Mouse (Mus musculus) B cell, adult 2 months (primary cell): ENCODE results near the gene Ppp1r12a.

ENCODE experiments used
- DNase-seq, 2 experiments: peaks; one replicate each; pipeline ENCODE4 v3.0.0; 2022

The Ppp1r12a gene

DNA sequence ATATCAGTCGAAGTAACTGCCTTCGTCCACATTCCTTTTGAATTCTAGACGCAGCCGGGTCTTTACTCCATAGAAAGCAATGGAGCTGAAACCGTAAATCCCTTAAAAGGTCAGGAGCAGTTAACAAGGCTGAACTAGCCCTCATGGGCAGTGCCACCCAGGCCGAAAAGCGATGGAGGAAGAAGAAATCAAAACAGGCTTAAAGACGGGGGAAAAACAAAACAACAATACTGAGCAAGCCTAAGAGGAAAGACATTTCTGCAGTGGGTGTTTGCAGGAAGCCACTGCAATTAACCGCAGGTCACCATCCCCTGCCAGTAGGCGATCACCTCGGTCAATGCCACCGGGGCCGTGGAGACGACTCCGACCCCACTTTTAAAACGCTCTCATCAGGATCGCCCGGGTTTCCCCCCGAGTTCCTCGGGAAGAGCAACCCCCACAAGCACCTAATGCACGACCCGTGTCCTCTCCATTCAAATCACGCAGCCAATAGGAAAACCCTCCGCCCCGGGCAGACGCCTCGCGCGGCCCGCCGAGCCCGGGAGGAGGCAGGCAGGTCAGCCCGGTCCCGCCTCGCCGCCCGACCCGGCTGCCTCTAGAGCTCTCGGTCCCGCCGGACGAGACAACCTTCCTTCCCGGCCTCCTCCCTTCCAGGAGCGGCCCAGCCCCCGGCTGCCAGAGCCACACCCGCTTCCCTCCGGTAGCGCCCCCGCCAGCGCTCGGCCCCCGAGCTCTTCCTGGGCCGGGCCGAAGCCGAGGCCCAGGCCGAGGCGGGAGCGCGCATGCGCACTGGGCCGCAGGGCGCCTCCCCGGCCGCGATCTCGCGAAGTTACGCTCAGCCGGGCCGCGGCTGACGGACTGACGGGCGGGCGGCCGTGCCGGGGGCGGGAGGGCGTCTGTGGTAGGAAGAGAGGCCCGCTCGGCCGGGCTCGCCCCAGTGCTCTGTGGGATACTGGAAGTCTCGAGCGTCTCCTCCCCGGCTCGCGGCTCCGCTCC lies at the start of gene Ppp1r12a:
Ppp1r12a (plus strand) TSS at position 933 of the 996 bp plus-strand sequence.
- DNase-seq, result peak; percentile 93 to 96

DNA sequence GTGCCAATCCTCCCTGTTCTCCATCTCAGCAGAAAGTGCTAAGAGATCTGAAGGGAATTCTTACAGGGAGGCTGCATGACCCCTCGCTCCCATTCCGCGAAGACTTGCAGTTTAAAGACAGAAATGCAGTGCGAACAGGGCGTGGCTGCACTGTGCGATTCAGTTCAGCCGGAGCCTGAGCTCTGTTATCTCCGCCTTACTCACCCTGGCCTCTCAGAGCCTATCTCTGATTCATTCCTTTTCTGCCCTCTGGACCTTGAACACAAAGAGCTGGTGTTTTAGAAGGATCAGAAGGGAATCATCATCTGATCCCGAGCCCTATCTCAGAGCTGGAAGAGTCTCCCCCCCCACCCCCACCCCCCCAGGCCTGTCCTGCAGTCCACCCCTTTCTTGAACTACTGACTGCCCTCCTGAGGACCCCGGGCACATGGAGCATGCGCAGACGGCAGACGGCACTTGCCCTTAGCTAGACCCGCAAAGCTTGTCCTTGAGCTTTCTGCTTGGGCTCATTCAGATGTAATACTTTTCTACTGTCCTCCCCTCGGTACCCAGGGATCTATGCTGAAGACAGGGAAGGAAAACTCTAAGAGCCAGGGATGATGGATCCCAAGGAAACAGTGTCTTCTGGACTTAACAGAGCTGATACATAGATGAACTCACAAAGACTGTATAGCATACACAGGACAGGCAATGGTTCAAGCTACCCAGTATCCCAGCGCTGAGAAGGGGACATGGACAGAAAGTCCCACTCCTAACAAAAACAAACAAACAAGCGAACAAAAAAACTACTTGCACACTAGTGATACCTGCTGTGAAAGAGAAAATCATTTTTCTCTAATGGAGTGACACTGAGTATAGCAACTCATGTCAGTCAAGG lies 48.4 kb upstream of the Ppp1r12a start:
- no peak for DNase-seq

DNA sequence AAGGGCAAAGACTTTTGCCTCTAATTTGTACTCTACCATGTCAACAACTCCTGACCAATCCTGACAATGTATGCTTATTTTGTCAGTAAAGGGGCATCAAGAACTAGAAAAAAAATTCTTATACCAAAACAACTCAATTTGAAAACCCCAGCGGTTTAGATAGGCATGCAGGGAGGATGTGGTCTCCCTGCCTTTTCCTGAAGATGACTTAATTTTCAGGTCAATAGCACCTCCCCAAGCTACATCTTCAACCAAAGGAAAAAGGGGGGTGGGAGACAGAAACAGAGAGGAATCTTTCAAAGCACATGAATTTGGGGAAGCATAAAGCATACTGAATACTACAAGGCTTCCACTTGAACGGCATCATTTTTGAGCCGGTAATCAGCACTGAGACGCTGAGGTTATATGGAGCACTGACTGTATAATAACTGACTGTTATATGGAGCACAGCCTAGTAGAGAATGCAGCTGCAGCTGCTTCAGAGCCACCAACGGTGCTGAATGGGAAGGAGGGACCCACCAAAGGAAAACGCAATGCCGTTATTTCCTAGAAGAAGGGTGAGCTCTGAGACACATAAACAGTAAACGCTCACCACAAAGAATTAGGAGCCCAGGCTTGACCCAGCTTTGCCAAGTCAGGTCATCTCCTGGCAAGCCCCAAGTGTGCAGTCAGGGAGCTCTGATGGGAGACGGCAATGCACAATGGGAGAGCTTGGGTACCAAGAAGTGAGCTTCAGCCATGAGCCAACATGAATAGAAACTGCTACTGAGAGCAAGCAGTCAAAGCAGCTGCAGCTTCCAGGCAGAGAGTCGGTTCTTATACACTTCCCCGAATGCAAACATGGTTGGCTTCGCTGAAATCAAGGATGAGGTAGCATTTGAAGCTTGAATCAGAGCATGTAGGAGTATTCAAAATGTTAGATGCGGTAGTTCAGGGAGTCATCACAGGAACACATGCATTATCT lies 43.5 kb upstream of the Ppp1r12a start:
- no peak for DNase-seq

DNA sequence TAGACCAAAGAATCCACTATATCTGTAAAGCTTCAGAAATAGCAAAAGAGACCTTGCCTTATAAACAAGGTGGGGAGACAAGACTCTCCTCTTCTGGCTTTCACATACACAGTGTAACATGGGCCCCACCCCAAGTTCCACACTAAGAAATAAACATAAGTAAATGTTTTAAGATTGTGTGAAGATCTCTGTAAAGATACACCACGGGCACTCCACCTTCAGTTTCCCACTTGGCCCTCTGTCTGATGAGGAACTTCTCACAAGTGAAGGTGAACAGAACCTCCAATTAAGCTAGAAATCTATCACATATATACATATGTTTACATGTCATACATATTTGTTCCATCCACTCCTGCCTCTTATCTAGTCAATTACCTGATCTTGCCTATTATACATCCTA lies 42.6 kb upstream of the Ppp1r12a start:
- DNase-seq, result no peak

DNA sequence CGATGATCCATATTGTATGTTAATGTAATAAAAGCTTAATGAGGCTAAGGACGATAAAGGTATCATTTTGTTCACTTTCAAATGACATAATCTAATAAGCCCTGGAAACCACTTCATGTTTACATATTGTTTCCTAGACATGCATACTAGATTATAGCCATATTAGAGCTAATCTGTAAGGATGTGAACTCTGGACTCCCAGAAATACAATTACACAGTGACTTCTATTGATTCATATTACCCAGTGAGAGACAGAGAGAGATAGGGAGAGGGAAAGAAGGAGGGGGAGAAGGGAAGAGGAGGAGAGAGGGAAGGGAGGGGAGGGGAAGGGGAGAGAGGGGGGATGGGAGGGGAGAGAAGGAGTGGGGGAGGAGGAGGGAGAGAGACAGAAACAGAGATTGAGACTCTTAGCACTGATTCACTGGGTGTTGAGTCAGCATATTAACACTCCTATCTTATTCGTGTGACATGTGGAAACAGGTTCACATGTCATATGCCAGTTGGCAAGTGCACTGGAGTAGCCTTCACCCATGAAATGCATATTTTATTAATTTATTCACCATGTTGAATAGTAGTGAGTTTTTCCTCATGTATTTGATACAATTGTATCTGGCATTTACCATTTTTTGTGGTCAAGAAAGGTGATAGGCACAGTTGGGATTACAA lies 36.9 kb upstream of the Ppp1r12a start:
- DNase-seq, result no peak

DNA sequence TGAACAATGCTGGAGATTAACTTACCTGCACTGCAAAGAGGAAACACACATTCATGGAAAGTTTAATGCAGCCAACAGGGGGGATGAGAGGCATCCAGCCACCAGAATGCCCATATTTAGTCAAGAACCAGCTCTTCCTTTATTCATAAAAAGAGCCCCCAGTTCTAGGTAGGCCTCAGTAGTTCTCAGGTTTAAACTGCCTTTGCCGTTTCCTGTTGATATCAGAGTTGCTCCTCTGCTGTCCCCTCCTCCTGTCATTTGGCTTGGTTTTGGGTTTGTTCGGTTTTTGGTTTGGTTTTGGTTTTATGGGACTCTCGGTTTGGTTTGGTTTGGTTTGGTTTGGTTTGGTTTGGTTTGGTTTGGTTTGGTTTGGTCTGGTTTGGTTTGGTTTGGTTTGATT lies 32.8 kb upstream of the Ppp1r12a start:
- DNase-seq, result no peak

DNA sequence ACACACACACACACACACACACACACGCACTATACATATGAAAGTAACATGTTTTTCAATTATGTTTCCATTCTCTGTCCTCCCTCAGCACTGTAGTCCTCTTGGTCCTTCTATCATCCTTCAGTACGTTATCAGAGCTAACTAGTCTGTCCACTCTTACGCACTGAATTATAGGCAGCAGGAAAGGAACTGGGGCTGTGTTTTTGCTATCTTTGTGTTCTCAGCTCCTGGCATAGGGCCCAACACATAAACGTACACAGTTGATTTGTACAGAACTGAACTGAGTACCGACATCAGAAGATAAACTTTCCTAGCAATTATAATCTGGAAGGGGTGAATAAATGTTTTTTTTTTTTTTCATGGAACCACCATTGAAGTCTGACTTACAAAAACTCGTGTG lies 30.1 kb upstream of the Ppp1r12a start:
- DNase-seq, result no peak

DNA sequence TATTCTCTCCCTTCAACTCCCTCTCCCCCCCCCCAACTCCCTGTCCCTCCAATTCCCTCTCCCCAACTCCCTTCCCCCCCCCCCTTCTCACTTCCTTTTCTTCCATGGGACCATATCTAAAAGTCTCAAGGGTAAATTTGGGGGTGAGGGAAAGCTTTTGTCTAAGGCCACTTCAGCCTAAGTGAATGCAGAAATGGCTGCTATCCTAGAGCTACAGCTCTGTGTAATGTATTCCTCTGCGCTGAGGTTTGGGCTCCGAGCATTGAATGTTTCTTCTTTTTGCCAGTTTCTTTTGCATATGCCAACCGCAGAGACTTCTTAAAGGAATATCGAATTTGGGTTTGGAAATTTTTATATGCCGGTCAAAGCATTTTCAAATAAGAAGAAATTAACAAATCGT lies 28.7 kb upstream of the Ppp1r12a start:
- DNase-seq, result no peak

DNA sequence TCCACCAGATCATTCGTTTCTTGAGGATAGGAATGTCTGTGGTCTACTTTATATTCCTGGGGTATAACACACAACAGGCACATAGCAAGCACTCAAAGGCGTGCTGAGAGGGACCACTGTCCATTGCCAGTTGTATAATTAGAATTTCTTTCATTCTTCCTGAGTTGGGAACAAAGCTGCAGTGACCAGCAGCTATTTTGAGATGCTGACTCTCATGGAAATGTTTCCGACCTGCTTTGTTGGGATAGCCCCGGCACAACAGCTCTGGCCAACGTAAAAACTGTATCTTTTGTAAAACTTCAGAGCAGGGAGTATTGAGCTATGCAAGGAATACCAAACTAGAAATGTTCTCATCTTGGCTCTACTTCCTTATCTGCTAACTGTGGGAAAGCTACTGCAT lies 28.2 kb upstream of the Ppp1r12a start:
- no peak for DNase-seq

DNA sequence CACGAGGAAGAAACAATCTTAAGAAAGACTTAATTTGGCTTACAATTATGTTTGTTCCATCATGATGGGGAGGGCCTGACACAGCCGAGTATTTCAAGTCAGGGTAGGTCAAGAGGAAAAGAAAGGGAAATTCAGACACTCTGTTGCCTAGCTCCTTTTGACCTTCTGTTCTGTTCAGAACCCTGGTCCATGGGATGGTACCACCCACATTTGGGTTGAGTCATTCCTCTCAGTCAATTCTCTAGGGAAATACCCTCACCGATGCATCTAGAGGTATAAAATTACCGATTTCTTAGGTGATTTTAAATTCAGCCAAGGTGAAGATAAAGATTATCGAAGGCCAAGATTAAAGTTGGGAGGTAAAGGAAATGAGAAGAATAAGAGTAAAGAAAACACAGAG lies 23.6 kb upstream of the Ppp1r12a start:
- DNase-seq, result no peak

DNA sequence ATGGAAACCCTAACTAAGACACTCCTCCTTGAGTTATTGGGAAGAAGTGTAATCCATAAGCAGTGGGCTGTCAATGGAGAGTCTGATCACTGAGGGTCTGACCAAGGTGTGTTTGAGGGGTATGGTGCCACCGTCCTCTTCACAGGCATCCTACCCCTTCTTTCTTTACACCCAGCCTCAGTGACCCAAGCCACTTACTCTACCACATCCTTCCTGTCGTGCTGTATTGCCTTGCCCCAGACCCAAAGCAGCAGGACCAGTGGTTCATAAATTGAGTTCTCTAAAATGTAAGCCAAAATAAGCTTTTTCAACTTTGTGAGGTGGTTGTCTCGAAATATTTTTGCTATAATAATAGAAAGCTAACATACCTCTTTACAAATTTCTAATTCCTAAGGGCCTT lies 22.2 kb upstream of the Ppp1r12a start:
- no peak for DNase-seq

DNA sequence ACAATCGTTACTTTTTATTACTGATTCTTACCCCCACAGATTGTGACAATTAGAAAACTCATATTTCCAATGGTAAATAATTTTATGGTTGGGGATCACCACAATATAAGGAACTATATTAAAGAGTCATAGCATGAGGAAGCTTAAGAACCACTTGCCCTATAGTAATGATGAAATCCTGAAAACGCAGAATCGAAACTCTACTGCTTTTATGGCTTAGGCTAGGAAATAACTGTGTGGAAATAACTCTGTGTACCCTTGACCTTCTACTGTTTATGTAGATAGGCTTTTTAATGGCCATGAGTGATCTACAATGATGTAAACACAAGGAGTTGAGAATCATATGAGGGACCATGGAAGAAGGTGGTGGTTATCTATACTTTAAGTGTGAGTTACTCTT lies 21.3 kb upstream of the Ppp1r12a start:
- no peak for DNase-seq

DNA sequence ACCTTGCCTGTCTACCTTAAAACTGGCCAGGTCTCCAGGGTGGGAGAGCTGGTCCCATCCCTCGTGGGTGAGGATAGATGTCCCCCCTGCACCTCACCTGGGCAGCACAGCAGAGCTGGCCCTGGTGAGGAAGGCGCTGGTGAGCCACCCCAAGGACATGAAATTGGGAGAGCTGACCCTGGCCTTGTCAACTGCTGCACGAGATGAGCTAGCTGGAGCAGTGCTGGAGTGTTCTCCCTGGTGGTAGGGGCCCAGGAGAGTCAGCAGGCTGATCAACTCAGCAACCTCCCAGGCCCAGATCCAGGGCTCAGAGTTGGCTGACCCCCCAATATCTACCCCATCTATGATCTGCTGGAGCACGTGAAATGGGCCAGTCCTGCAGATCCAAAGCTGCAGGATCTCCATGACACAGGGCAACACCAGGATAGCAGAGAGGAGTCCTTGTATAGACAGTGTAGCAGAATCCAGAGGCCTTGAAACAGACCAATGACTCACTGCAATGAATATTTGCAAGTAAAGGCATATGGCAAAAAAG lies 17.9 kb upstream of the Ppp1r12a start:
- no peak for DNase-seq

DNA sequence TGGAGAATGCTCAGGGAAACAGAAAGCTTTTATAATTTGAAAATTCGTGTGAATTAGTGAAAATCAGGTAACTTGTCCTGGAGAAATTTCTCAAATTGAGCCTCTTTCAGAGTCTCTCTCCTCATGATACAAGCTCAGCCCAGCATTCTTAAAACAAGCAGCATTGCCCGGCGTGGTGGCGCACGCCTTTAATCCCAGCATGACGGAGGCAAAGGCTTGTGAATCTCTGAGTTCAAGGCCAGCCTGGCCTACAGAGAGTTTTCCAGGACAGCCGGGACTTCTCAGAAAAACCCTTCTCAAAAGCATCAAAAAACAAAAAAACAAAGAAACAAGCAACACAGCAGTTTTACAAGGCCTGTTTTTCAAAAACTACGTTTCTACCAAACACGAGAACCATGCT lies 16.3 kb upstream of the Ppp1r12a start:
- DNase-seq, result no peak

DNA sequence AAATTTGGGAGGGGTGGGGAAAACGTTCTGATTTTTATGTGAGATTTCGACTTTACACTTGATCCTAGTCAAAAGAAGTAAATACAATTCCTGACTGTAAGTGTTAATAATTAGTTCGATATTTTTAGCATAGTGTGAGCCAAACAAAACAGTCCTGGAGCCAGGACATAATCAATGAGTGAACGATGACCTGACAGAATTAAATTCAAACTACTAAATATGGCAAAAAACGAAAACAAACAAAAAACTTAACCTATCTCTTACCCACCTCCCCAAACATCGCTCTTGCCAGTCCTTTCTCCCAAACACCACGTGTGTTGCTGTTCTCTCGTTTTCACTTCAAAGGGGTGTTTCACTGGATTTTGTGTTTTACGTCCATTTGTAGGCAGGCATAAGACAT lies 15.0 kb upstream of the Ppp1r12a start:
- DNase-seq, result no peak

DNA sequence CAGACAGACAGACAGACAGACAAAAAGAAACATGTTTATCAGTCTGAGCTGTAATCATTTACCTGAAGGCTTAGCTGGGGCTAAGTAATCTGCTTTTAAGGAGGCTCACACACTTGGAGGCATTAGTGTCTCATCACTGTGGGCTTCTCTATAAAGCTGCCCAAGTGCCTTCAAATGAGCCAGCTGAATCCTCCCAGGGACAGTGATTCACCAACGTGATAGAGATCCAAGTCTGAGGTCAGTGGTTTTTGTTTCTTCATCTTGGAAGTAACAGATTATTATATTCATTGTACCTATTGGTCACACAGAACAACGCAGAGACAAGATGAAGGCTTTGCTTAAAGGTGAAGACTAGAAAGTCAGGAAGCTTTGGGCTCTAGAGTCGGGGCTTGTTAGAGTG lies 8.7 kb upstream of the Ppp1r12a start:
- DNase-seq, result no peak

DNA sequence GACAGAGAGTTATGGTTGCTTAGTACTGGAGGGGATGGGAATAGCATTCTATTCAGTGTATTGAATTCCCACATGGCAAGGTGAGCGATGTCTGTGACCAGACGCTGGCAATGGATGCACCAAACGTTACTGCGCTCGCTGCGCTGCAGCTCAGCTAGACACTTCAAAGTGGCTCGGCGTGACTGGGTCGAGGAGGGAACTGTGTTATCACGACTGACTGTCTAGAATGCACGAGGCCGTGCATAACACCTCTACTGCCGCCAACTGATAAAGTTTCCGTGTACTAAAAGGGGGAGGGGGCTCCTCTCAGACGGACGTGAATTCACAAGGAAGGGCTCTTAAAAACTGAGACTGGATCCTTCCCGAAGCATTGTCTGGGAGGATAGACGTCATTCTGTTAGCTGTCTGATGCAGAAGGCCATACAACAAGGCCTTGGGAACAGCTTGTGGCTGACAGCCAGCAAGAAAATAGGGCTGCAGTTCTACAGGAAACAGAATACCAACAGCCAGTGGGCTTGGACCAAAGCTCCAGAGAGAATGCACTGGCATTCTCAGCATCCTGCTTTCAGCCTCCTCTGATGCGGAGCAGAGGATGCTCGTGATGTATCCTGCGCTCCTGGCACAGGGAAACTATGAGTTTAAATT lies 6.8 kb upstream of the Ppp1r12a start:
- DNase-seq, result no peak

DNA sequence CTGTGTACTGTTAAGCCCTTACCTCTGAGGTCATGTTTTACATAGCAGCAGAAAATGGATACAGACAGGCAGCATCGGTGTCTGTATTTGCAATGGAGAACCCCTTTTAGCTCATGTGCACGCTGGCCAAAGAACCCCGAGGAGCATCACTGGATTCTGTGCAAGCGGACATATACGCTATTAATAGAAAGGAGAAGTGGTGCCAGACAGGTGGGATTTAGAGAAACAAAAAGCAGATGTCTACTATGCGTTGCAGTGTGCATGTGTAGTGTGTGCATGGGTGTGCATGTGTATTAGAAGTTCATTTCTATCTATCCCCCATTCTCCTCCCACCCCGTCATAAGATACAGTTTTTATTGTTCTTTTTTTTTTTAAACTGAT lies 6.3 kb upstream of the Ppp1r12a start:
- DNase-seq, result peak; percentile 52 to 56

DNA sequence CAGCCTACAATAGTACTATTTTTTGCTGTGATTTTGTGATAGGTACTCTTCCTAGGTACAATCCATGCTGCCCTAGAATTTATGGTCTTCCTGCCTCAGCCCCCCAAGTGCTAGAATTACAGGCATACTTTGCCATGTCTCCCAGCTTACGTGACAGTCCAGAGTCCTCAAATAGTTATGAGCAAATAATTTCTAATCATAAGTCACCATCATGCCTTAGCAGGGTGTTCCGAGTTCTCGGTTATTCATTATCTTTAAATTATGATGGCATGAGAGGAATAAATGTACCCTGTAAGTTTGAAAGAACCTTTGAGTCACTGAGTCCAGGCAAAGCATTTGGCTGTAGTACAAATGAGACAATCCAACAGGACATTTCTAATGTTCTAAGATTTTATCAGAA lies 5.9 kb upstream of the Ppp1r12a start:
- no peak for DNase-seq

DNA sequence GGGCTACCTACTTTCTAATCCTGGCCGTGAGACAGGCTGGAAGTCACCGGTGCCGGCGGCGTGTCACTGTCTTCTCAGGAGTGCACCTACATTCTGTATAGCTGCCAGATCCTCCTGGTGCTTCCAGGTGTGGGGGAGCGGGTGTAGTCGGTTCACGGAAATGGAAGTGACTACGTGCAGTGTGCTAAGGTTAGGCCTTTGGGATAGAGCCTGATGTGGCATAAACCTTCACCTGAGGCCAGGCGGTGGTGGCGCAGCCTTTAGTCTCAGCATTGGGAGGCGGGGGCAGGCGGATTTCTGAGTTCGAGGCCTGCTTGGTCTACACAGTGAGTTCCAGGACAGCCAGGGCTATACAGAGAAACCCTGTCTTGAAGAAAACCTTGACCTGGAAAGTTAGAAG lies 3.0 kb upstream of the Ppp1r12a start:
- DNase-seq, result no peak

DNA sequence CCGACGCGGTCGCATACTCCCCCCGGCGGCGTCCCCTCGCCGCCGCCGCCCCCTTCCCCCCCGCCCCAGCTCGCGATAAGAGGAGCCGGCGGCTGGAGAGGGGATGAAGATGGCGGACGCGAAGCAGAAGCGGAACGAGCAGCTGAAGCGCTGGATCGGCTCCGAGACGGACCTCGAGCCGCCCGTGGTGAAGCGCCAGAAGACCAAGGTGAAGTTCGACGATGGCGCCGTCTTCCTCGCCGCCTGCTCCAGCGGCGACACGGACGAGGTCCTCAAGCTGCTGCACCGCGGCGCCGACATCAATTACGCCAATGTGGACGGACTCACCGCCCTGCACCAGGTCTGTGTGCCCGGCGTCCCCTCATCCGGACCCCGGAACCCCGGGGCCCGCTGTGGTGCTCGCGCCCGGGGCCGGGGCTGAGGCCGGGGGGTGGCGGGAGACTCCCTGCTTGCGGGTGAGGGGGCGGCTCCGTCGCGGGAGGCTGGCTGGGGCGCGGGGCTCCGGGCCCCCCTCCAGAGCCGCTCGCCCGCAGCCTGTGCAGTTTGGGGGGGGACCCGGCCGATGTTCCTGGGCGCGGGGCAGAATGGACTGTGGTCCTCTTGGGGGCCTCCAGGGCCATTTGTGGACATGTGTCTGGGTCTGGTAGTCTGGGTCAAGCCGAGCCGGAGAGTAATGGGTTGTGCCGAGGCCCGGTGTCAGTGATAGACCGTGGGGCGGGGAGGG lies 466 bp downstream of the Ppp1r12a start:
- no peak for DNase-seq
